Mouse (Mus musculus) myocyte (in vitro differentiated cells): ENCODE data around the gene Top2a. TPM values are rescaled to one million over a fixed set of nuclear protein-coding genes. Genes with fewer than 3 reads are reported as not detected.
A peak's percentile ranks its signal among the peaks of the same experiment; 100 is the strongest.
"Not testable (repeated sequence)": the region's sequence is repeated elsewhere in the genome, so short reads cannot be mapped to it uniquely, and the experiment has no call there.

Source experiments
- H3K27me3 ChIP-seq: one replicate; pipeline ENCODE4 v1.6.1; 2011; ENCODE audit not compliant: control insufficient read depth, insufficient read depth, insufficient read length
- H3K36me3 ChIP-seq: one replicate; pipeline ENCODE4 v1.6.1; 2011; ENCODE audit not compliant: control insufficient read depth, insufficient read depth
- H3K4me2 ChIP-seq: one replicate; pipeline ENCODE4 v1.6.1; 2011; ENCODE audit warnings: low read depth, control low read depth
- H3K4me3 ChIP-seq: one replicate; pipeline ENCODE4 v1.5.1; 2011; ENCODE audit warnings: mild to moderate bottlenecking, control low read depth, moderate library complexity
- H3K79me2 ChIP-seq: one replicate; pipeline ENCODE4 v1.6.1; 2011; ENCODE audit not compliant: control insufficient read depth, insufficient read depth
- H3ac ChIP-seq: one replicate; pipeline ENCODE4 v1.6.1; 2011; ENCODE audit not compliant: control insufficient read depth, insufficient read length
- CEBPB ChIP-seq: IDR thresholded peaks from 2 replicates; pipeline ENCODE4 v1.6.1; 2011; ENCODE audit warnings: mild to moderate bottlenecking, moderate library complexity; ENCODE audit not compliant: poor library complexity, insufficient read depth, severe bottlenecking
- E2F4 ChIP-seq: IDR thresholded peaks from one replicate; pipeline ENCODE4 v1.6.1; 2011; ENCODE audit warnings: mild to moderate bottlenecking, control low read depth, moderate library complexity; ENCODE audit not compliant: insufficient read depth
- MAX ChIP-seq: IDR thresholded peaks from one replicate; pipeline ENCODE4 v1.6.1; 2011; ENCODE audit warnings: low read depth, mild to moderate bottlenecking, control low read depth
- MYOD1 ChIP-seq, 3 experiments: IDR thresholded peaks; one replicate each; pipeline ENCODE4 v1.6.1; 2011; ENCODE audit warnings: control low read depth in 2 of 3, low read depth in 2 of 3, mild to moderate bottlenecking in 2 of 3, moderate library complexity in 1 of 3; ENCODE audit not compliant: insufficient read length in 2 of 3, control insufficient read depth in 1 of 3
- MYOG ChIP-seq, 3 experiments: IDR thresholded peaks; one replicate each; pipeline ENCODE4 v1.6.1; 2011; ENCODE audit warnings: control low read depth in 2 of 3, low read depth in 2 of 3, mild to moderate bottlenecking in 2 of 3; ENCODE audit not compliant: insufficient read length in 2 of 3, control insufficient read depth in 1 of 3, insufficient read depth in 1 of 3
- POLR2A ChIP-seq: IDR thresholded peaks from one replicate; pipeline ENCODE4 v1.6.1; 2011; ENCODE audit warnings: low read depth, mild to moderate bottlenecking, control low read depth, moderate library complexity; ENCODE audit not compliant: insufficient read length
- POLR2AphosphoS2 ChIP-seq: IDR thresholded peaks from one replicate; pipeline ENCODE4 v1.6.1; 2011; ENCODE audit warnings: low read depth, control low read depth; ENCODE audit not compliant: insufficient read length
- REST ChIP-seq: IDR thresholded peaks from one replicate; pipeline ENCODE4 v1.6.1; 2011; ENCODE audit warnings: mild to moderate bottlenecking, control low read depth, moderate library complexity; ENCODE audit not compliant: insufficient read depth, insufficient read length
- SRF ChIP-seq: IDR thresholded peaks from one replicate; pipeline ENCODE4 v1.6.1; 2011; ENCODE audit warnings: low read depth; ENCODE audit not compliant: control insufficient read depth, insufficient read length
- TCF12 ChIP-seq: IDR thresholded peaks from one replicate; pipeline ENCODE4 v1.6.1; 2011; ENCODE audit warnings: mild to moderate bottlenecking, control low read depth; ENCODE audit not compliant: poor library complexity, insufficient read depth, severe bottlenecking
- TCF3 ChIP-seq: IDR thresholded peaks from one replicate; pipeline ENCODE4 v1.6.1; 2011; ENCODE audit warnings: low read depth, control low read depth; ENCODE audit not compliant: insufficient read length
- USF1 ChIP-seq: IDR thresholded peaks from one replicate; pipeline ENCODE4 v1.6.1; 2011; ENCODE audit warnings: low read depth, mild to moderate bottlenecking, control low read depth, moderate library complexity
- polyA plus RNA-seq: library from polyadenylated mRNA; unstranded; fragments of >200 nt; fragmentation: generic; extraction: Trizol; gene quantifications from one replicate; pipeline ENCODE4 v1.2.1, GENCODE M21; 2012; ENCODE audit warnings: missing spikeins

The Top2a gene
- polyA plus RNA-seq, 1 experiment = 39.9 TPM

GRCm38 (mm10) chr11:98995987-98996386, 28.0 kb downstream of the Top2a start:
- Histone ChIP-seq H3K79me2 (no peaks in the 10 kb centered on the region), H3K4me2 (no peak overlapping the region), H3K27me3 (no peaks in the 10 kb centered on the region), H3K4me3 (no peak overlapping the region), H3K36me3 (peaks cover 46% of the 10 kb centered on the region), H3ac (no peak overlapping the region)
- TF ChIP-seq TCF12 = no peak
- no peak for TF ChIP-seq REST
- TF ChIP-seq USF1 = no peak
- TF ChIP-seq CEBPB = no peak
- no peak for TF ChIP-seq TCF3

DNA sequence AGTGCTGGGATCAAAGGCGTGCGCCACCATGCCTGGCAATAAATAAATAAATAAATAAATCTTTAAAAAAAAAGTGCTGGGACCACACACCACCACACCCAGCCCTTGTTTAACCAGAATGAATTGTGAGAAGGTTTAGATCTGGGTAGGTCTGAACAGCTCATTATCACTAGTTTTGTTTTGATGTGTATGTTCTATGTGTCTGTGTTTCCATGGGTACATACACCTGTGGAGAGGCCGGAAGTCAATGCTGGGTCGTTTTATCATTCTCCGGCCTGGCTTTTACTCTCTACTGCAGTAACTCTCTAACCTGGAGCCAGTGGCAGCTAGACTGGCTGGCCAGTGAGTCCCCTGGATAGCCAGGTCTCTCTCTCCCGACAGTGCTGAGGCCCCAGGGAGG, 33.1 kb downstream of the Top2a start:
- Histone ChIP-seq H3K79me2 (no peaks in the 10 kb centered on the region), H3K4me3 (no peak overlapping the region), H3ac (no peak overlapping the region), H3K27me3 (no peaks in the 10 kb centered on the region), H3K36me3 (peaks cover 24% of the 10 kb centered on the region), H3K4me2 (no peak overlapping the region)
- no peak for TF ChIP-seq MYOD1 (IDR thresholded peaks at IDR 0.05; ENCODE audit: control insufficient read depth in 1 of 3, insufficient read length in 2 of 3, low read depth in 2 of 3)
- no peak for TF ChIP-seq TCF12

GRCm38 (mm10) chr11:98988260-98988659, 35.7 kb downstream of the Top2a start:
- not testable (repeated sequence) for H3ac ChIP-seq, H3K27me3 ChIP-seq, H3K4me3 ChIP-seq, H3K4me2 ChIP-seq, H3K79me2 ChIP-seq
- peaks cover 20% of the 10 kb centered on the region for H3K36me3 ChIP-seq

- H3K27me3 ChIP-seq = peaks cover 20% of the 10 kb centered on the region
- H3K4me3 ChIP-seq = no peak overlapping the region
- H3ac ChIP-seq = no peak overlapping the region
- H3K79me2 ChIP-seq = no peaks in the 10 kb centered on the region
- H3K36me3 ChIP-seq = no peaks in the 10 kb centered on the region
- TF ChIP-seq TCF12 (no peak), E2F4 (no peak), USF1 (no peak), TCF3 (no peak), MAX (no peak), MYOG (IDR thresholded peaks at IDR 0.05; ENCODE audit: control insufficient read depth in 1 of 3, insufficient read depth in 1 of 3, insufficient read length in 2 of 3, low read depth in 2 of 3) (no peak), SRF (no peak), REST (no peak), POLR2A (no peak), POLR2AphosphoS2 (no peak), MYOD1 (IDR thresholded peaks at IDR 0.05; ENCODE audit: control insufficient read depth in 1 of 3, insufficient read length in 2 of 3, low read depth in 2 of 3) (no peak), CEBPB (no peak)
- no peak overlapping the region for H3K4me2 ChIP-seq
Measured at GRCm38 (mm10) chr11:98985542-98985941, 38.4 kb downstream of the Top2a start.

GRCm38 (mm10) chr11:98983551-98983950, 40.4 kb downstream of the Top2a start:
- H3K4me2 ChIP-seq = no peak overlapping the region
- no peak for TF ChIP-seq TCF3
- TF ChIP-seq POLR2A = no peak
- no peak for TF ChIP-seq MYOG (IDR thresholded peaks at IDR 0.05; ENCODE audit: control insufficient read depth in 1 of 3, insufficient read depth in 1 of 3, insufficient read length in 2 of 3, low read depth in 2 of 3)
- TF ChIP-seq MAX = no peak
- no peaks in the 10 kb centered on the region for H3K79me2 ChIP-seq
- no peak overlapping the region for H3K4me3 ChIP-seq
- H3K27me3 ChIP-seq = peaks cover 20% of the 10 kb centered on the region
- H3ac ChIP-seq = no peak overlapping the region
- H3K36me3 ChIP-seq = no peaks in the 10 kb centered on the region

- Histone ChIP-seq H3K79me2 (no peaks in the 10 kb centered on the region), H3ac (peak within 1 kb of the TSS; percentile 4), H3K27me3 (peaks cover 20% of the 10 kb centered on the region), H3K4me3 (no peak within 1 kb of the TSS), H3K4me2 (peak within 1 kb of the TSS; percentile 78), H3K36me3 (no peaks in the 10 kb centered on the region)
- TF ChIP-seq POLR2AphosphoS2 = no peak
- no peak for TF ChIP-seq POLR2A
- TF ChIP-seq MYOD1 (IDR thresholded peaks at IDR 0.05; ENCODE audit: control insufficient read depth in 1 of 3, insufficient read length in 2 of 3, low read depth in 2 of 3) = no peak
- no peak for TF ChIP-seq TCF3
- TF ChIP-seq MYOG (IDR thresholded peaks at IDR 0.05; ENCODE audit: control insufficient read depth in 1 of 3, insufficient read depth in 1 of 3, insufficient read length in 2 of 3, low read depth in 2 of 3) = no peak
- TF ChIP-seq USF1 = no peak
- no peak for TF ChIP-seq TCF12
- no peak for TF ChIP-seq MAX
- TF ChIP-seq REST = no peak
- no peak for TF ChIP-seq CEBPB
- no peak for TF ChIP-seq E2F4
- no peak for TF ChIP-seq SRF
Measured at GRCm38 (mm10) chr11:98982773-98983133, 41.2 kb downstream of the Top2a start, which contains the start of gene Gjd3. Gene Gjd3, minus strand, starts transcription at chr11:98983016.
